Mouse (Mus musculus) bone marrow, adult 2 months (tissue): Measurements from ENCODE around the gene Bloc1s5.

Experiments
- CTCF ChIP-seq: fragments of 200-500 bp; IDR thresholded peaks from 2 replicates; pipeline ENCODE4 v1.5.1; 2011; ENCODE audit warnings: low read length, control low read depth; ENCODE audit not compliant: control insufficient read depth, insufficient read depth
- POLR2A ChIP-seq: fragments of 200-500 bp; IDR thresholded peaks from 2 replicates; pipeline ENCODE4 v1.6.1; 2011; ENCODE audit warnings: low read depth, mild to moderate bottlenecking, control low read depth, low read length, borderline replicate concordance; ENCODE audit not compliant: control insufficient read depth

DNA sequence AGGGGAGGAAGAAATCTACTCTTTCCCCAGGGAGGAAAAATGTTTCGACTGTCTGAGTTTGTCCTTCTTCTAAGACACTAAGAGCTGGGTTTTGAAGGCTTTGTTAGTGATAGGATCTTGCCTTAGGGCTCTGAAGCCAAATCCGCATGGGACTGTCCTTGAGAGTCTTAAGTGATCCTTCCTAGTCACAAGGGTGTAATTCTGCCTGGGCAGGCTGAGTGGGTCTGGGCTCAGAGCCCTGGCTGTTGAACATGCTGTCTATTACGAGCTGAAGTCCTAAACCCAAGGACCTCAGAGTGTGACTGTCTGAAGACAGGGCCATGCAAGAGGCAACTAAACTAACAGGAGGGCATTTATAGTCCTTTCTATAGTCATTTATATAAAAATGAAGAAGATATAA is 89.4 kb downstream of the Bloc1s5 start:
- TF ChIP-seq POLR2A (no peak), CTCF (no peak)
